Mouse (Mus musculus) CD4-positive naive resting alpha-beta T cell, adult 57 days (primary cell): ENCODE data around the gene Gm39653. TPM values are rescaled to one million over a fixed set of nuclear protein-coding genes. Genes with fewer than 3 reads are reported as not detected.

Experiments used
- total RNA-seq: library from RNA; stranded (reverse); gene quantifications from one replicate; pipeline ENCODE4 v1.2.4, GENCODE M21; 2023

Gene Gm39653
- total RNA-seq: not detected

GRCm38 (mm10) chr1:63615668-63616067 is at the start of gene Gm39653:
Gene Gm39653 (plus strand): TSS chr1:63615968.

Other genes with a start within 250 kb of the Gm39653 start
- 1.7 TPM for gene Adam23, start 170.1 kb upstream of the Gm39653 start, total RNA-seq
- gene Dytn, start 71.0 kb downstream of the Gm39653 start, total RNA-seq: not detected
- not detected for gene Mdh1b, start 114.3 kb downstream of the Gm39653 start, total RNA-seq
- gene Fastkd2, start 114.6 kb downstream of the Gm39653 start, total RNA-seq: 23.6 TPM
- gene 4933402D24Rik, start 153.3 kb downstream of the Gm39653 start, total RNA-seq: not detected